ENCODE assay signal across 1 mouse cellular context in genomic region chr12:4592541-4593165, GRCm38 (mm10).
TF ChIP-seq lines count a peak whose summit lies in the region.

Gene Itsn2 (plus strand): TSS chr12:4592638.
Gene Gm3625 (minus strand): TSS chr12:4592927.

TF ChIP-seq in CH12.LX, 34 proteins besides CTCF, POLR2A, EP300 and RAD21 (continued from another document):
- TF ChIP-seq MAX (IDR thresholded peaks at IDR 0.05; ENCODE audit: low read length), result 0 out of 2 replicates have a peak, but pooled peaks have one; percentile 32
- 0 out of 2 replicates have a peak, but pooled peaks have one; percentile 4 for TF ChIP-seq MYC (IDR thresholded peaks at IDR 0.05; ENCODE audit: low read depth, low read length)
- TF ChIP-seq IRF4 (IDR thresholded peaks at IDR 0.05; ENCODE audit: low read depth, low read length), result no peak
- TF ChIP-seq USF2 (conservative IDR thresholded peaks at IDR 0.05; ENCODE audit: low read depth, low read length), result no peak
- TF ChIP-seq NRF1 (IDR thresholded peaks at IDR 0.05; ENCODE audit: low read depth, low read length), result peak; percentile 56
- no peak for TF ChIP-seq MEF2A (IDR thresholded peaks at IDR 0.05; ENCODE audit: borderline replicate concordance, low read depth, low read length)
- no peak for TF ChIP-seq POLR2AphosphoS2 (IDR thresholded peaks at IDR 0.05; ENCODE audit: low read depth, low read length)
TF ChIP-seq in CH12.LX: peak in this region for 9.
